Mouse (Mus musculus): ENCODE measurements around the gene Gria1.

Gene Gria1

GRCm38 (mm10) chr11:57011024-57011690 is at the start of gene Gria1:
Gene Gria1 (plus strand): TSS chr11:57011387.
- no peak for DNase-seq (ENCODE audit: low read depth)

DNA sequence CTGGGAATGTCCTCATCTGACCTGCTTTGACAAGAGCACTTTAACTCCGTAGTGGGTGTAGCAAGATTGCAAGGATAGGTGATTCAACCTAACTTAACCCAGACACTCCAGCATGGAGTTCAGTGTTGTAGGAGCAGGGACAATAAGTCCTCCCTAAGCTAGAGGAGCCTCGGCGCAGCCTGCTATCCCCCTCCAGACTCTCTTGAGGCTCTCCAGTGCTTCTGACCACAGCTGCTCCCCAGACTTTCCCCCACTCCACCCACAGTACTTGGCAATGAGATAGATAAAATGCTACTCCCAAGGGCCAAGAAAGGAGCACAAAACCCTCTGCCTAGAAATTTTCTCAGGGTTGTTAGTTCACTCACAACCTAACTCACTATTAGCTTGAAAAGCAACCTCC is 49.4 kb upstream of the Gria1 start:
- no peak for DNase-seq (ENCODE audit: low read depth)

GRCm38 (mm10) chr11:56972814-56973213 is 38.4 kb upstream of the Gria1 start:
- no peak for DNase-seq (ENCODE audit: low read depth)

GRCm38 (mm10) chr11:56984321-56985000 is 26.7 kb upstream of the Gria1 start:
- no peak for DNase-seq (ENCODE audit: low read depth)

DNA sequence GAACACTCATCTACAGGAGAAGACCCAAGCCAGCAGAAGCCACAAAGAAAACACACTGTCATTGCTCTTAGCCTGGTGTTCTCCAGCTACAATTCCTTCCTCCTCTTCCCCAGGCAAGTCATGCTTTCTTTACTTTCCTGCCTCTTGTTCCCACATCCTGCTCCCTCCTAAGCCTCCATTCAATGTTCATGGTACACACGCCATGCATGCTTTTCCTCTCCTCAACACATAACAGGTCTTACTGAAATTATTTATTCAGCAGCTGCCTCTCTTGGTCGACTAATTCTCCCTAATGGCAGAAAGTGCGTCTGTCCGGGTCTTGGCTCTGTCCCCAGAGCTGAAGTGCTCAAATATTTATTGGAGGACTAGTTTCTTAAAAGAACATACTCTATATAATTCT is 25.7 kb upstream of the Gria1 start:
- no peak for DNase-seq (ENCODE audit: low read depth)

- no peak for DNase-seq (ENCODE audit: low read depth)
Observed at GRCm38 (mm10) chr11:56999601-57000001, 11.6 kb upstream of the Gria1 start.

DNA sequence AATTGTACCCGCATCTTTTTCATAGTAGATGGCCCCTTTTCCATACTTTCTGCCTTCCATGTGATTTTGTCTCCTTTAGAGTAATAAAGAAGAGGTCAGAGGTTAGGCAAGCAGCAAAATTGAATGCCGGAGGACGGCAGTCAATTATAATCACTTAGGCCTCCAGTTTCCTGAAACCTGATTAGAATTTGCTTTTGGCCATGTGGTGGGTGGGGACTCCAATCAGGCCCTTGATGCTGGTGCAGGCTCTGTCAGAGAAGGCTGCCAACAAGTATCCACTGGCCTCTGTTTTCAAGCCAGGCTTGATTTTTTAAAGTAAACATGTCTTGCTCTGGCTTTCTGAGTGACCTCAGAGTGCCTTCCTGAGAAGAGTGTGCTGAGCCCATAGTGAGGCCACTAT is 6.6 kb upstream of the Gria1 start:
- no peak for DNase-seq (ENCODE audit: low read depth)

GRCm38 (mm10) chr11:57005341-57005740 is 5.8 kb upstream of the Gria1 start:
- DNase-seq (ENCODE audit: low read depth): no peak

- no peak for DNase-seq (ENCODE audit: low read depth)
Observed at GRCm38 (mm10) chr11:57007790-57008189, 3.4 kb upstream of the Gria1 start.

DNA sequence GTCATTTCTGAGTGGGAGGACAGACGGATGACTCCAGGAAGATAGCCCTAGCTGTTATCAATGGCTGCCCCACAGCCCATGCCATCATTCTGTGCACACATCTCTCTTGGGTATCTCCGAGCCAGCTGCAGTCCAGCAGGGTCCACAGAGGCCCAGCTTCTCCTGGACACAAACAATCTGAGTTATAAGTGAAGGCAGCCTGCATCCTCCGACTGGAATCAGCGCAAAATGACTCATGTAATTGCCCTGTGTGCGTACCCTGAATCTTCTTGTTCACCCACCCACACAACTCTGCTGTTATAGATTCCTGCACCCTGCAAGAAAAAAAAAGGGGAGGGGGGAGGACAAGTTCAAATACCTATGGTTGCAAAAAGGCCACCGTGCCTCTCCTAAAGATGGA is 576 bp upstream of the Gria1 start:
- no peak for DNase-seq (ENCODE audit: low read depth)

DNA sequence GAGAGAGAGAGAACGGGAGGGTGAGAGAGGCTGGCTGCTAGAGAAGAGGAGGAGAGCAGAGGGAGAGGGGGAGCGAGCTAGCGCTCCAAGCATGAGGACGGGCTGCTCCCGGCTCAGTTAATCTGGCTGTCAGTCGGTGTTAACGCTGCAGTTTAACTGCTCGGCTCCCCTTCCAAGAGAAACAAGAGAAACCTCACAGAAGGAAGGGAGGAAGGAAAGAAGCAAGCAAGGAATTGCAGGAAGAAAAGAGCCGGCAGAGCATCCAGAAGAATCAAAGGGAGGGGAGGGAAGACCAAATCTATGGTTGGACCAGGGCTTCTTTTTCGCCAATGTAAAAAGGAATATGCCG is 478 bp downstream of the Gria1 start:
- no peak for DNase-seq (ENCODE audit: low read depth)

GRCm38 (mm10) chr11:57012287-57012921 is 1.2 kb downstream of the Gria1 start:
- DNase-seq (ENCODE audit: low read depth): no peak

DNA sequence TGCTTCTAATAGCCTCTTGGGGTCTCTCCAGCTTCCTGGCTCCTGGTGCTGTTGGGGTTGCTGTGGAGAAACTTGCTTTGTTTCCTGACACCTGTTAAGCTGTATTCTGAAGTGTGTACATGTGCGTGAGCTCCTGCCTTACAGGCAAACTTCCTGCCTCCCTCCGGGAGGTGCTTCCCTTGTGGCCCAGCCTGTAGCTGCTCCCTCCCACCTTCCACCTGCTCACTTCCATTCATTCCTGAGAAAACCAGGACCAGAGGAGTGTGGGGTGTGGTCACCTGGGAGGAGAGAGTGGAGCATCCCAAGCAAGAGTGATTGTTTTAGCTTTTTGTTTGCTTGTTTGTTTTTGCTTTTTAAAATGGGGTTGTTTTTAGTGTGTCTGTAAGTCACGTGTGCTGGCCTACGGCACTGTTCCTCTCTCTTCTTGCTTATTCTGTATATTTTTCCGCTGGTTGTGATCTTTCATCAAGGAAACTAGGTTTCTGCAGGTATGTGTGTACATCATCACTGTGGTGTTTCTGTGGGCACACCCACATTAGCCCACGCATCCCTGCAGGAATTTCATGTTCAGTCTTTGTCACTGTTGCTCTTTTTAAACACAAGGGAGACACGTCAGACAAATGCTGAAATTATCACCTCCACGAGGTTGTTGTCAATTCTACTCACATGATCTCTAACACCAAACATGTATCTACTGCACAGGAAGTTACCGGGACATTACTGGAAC is 2.4 kb downstream of the Gria1 start:
- DNase-seq (ENCODE audit: low read depth): no peak

DNA sequence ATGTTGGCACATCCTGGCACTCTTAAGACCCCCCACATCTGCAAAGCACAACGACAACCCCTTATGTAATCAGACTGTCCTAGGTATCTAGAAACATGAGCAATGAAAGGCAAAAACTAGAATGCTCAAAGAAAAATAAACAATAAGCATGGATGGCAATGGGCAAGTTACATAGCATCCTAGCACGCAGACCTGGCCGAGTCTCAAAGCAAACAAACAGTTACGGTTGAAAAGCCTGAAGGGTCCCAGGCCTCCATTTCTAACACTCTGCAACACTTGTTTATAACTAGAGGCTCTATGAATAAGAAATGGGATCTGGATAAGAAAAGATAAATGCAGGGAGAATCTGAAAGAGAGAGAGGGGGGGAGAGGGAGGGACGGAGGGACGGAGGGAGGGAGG is 3.2 kb downstream of the Gria1 start:
- no peak for DNase-seq (ENCODE audit: low read depth)

DNA sequence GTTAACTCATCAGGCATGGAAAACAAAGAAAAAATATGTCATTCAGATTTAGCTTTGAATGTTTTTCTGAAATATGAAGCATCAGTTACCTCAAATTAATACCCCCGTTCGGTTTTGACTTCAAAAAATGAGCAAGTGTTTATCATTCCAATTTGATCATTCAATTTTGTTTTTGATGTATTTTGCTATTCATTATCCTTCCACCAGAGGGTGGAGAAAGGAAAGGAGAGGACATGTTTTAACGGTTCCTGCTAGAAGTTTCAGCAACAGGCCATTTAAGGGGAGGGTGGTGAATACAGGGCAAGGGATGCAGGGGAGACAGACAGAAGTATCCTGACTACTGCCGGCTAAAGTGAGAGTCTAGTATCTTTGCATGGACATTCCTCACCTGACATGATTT is 7.3 kb downstream of the Gria1 start:
- no peak for DNase-seq (ENCODE audit: low read depth)

DNA sequence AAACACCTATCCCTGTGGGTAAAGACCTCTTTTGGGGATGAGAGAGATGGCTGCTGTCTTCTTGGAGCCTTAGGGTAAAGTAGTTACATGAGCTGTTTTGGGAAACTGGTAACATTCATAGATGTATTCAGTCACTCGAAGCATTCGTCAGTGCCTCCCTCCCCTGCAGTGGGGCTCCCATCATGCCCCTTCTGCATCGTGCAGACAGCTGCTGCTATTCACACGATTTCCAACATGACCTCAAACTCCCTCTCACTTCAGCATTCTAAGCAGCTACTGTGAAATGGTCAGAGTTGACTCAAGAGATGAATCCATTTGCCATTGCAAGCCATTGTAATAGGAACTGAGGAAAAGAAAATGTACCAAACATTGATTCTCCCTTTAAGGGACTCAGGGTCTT is 11.2 kb downstream of the Gria1 start:
- DNase-seq (ENCODE audit: low read depth): no peak

GRCm38 (mm10) chr11:57030448-57030847 is 19.3 kb downstream of the Gria1 start:
- no peak for DNase-seq (ENCODE audit: low read depth)

DNA sequence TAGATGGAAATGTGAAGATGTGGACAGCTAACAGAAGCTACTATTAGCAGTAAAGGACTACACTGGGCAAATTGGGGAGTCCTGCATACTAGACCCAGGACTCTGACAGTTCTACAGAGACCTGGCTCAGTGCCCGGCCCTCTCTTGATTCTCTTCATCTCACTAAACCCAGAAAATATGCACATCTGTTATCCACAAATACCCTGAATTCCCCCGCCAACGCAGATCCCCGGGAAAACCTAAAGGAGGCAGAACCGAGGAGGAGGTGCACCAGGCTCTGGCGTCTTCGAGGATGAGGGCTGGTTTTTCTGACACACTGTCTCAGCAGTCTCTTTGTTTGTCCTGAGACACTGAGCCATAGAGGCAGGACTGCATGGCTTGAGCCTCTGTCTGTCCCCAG is 27.6 kb downstream of the Gria1 start:
- no peak for DNase-seq (ENCODE audit: low read depth)

GRCm38 (mm10) chr11:57039306-57039705 is 28.1 kb downstream of the Gria1 start:
- DNase-seq (ENCODE audit: low read depth): no peak

GRCm38 (mm10) chr11:57042057-57042456 is 30.9 kb downstream of the Gria1 start:
- no peak for DNase-seq (ENCODE audit: low read depth)

- DNase-seq (ENCODE audit: low read depth): no peak
Observed at GRCm38 (mm10) chr11:57044146-57044545, 33.0 kb downstream of the Gria1 start.

- no peak for DNase-seq (ENCODE audit: low read depth)
Observed at GRCm38 (mm10) chr11:57051666-57052562, 40.7 kb downstream of the Gria1 start.

All from induced T-regulatory cell, adult 2 months (primary cell).